Mouse (Mus musculus): ENCODE measurements around the gene Srxn1.

DNA sequence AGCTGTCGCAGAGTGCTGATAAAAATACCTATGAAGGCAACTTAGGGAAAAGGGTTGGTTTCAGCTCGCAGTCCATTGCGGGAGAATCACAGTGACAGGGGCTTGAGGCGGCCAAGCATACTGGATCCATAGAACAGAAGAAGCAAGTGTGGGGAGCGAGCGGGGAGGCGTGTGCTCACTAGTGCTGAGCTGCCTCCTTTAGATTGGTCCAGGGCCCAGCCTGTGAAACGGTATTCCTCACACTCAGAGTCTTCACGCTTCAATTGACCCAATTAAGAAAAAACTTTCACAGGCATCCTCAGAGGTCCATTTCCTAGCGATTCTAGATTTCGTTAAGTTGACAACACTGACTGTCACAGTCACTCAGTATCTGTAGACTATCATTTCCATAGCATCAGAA lies 35.6 kb downstream of the Srxn1 start:
- TF ChIP-seq CTCF (IDR thresholded peaks at IDR 0.05; ENCODE audit: low read depth) (no peak), EP300 (optimal IDR thresholded peaks at IDR 0.05) (no peak)
